Mouse (Mus musculus) gastrocnemius, adult 8-10 months (tissue): ENCODE results near the gene Olfr808. TPM values are rescaled to one million over a fixed set of nuclear protein-coding genes. Genes with fewer than 3 reads are reported as not detected.

Source experiments
- DNase-seq, 2 experiments: peaks; one replicate each; pipeline ENCODE4 v3.0.0; 2022; ENCODE audit warnings: low spot score in 2 of 2
- microRNA-seq: library from miRNA; unstranded; fragments of <30 nt; microRNA quantifications from one replicate; pipeline ENCODE4 v1.2.0, GENCODE M21; 2022
- total RNA-seq, 4 experiments: library from RNA; stranded (reverse); gene quantifications; 2 replicates each; pipeline ENCODE4 v1.2.4; 2022

Olfr808 gene
- total RNA-seq, result not detected

DNA sequence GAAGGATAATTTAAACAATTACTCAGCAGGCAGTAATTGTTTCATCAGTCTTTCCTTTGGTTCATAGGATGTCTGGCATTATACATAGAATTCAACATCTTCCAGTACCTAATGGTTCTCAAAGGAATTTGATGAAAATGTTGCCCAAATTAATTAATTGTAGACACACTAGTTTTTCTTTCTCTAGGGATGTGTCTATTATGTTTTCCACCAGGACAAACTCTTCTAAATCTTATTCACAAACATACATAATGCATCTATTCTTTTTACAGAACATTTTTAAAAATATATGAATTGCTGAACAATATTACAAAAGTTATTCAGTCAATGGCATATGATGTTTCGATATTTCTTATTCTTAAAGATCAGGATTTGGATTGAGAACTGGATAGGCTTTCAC, at the start of gene Olfr808:
Gene Olfr808, plus strand, starts transcription at position 301 of the 400 bp plus-strand sequence.
- no peak for DNase-seq

DNA sequence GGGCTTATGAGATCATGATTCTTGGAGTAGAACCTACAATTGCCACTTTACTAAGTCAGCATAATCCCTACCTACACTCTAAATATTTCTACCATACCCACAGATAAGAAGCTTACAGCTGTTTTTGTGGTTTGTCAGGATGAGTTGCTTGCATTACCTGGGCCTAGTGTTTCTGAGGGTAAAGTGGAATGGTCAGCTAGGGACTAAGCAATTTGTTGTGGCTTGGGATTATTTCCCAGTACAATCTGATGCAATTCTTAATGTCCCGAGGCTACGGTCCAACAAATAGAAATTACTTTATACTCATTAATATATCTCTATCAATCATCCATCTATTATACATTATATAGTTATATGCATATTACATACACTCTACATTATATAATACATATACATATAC, 36.0 kb upstream of the Olfr808 start, which contains the start of gene Olfr805:
Gene Olfr805, minus strand, starts transcription at position 101 of the 400 bp plus-strand sequence.
- DNase-seq, result no peak

DNA sequence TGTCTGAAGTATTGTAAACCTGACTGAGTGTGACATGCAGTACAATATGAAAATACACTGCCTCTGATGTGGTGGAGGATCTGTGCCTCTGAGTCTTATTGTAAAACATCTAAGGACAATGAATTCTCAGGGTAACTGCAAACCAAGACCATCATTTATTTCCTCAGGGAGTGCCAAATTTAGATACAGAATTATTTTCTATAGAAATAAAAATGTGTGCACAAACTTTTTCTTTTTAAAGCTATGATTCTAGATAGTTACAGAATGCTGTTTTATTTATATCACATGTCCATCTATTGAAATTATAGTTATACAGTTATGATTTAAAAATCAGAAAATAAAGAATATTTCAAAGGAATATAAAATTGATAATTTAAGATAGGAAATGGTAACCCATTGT, 23.5 kb upstream of the Olfr808 start, which contains the start of gene Olfr806:
Gene Olfr806, minus strand, starts transcription at position 101 of the 400 bp plus-strand sequence.
- DNase-seq, result no peak

DNA sequence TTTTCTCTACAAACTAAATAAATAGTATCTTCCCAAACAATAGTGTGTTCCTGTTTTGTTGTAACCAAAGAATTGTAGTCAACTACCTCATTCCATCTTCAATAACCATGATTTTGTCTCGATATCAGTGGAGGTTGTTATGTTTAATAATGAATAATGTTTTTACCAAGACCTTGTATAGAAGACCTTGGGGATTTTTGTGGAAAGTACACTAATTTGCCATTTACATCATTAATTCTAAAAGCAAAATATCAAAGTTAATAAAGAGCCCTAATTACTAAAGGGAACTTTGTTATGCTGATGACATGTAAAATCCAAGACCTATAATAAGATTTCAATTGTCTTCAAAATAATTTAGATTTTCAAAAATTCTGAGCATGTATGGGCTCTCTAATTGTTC, 7.6 kb upstream of the Olfr808 start, which contains the start of gene Olfr807:
Gene Olfr807, minus strand, starts transcription at position 101 of the 400 bp plus-strand sequence.
- no peak for DNase-seq

DNA sequence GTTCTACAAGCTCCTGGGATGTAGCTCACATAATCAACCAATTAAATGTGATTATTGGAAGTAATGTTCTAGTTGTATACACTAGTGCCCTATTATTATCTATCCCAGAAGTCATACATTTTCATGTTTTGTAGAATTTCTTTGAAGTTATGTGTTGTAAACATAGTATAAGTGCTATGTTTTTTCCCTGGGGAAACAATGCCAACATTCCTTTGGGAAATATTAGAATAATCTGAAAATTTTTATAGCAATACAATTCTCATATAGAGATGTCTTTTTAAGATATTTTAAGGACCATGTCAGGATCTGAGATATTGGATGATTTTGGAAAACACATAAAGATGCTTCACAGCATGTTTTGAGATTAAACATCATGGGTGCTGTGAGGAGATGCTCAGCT, 9.1 kb downstream of the Olfr808 start, which contains the start of gene Olfr809:
Gene Olfr809, plus strand, starts transcription at position 301 of the 400 bp plus-strand sequence.
- no peak for DNase-seq

DNA sequence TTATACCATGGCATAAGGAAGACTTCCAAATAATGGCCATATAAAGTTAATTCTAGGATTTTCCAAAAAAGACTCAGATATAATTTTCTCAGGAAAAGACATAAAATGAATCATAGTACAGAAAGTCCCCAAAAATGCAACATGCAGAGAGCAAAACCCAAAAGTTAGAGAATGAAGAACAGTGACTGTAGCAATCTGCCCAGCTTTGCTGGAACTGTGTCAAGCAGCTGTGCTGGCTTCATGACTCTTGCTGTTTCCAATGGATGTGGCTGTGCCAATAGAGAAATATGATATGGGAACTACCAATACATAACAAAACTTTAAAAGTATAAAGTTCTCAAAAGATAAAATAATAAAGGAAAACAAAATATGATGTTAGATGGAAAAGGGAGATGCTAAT, 12.8 kb downstream of the Olfr808 start:
- DNase-seq, result no peak

DNA sequence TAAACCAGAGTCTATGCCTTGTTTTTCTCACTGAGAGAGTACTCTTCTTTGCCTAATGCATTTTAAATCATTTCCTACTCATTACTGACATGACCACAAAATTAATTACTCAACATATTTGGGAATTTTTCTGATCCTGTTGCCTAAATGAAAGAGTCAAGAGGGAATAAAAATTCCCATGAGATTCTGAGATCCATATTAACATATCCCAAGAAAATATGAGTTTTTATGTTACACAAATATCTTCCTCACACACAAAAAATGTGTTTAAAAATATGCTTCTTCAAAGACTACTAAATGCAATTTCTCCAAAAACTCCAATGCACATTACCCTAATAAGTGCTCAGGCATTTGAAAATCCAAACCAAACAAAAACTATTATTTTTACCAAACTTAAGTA, 29.5 kb downstream of the Olfr808 start, which contains the start of gene Olfr810:
Gene Olfr810, minus strand, starts transcription at position 101 of the 400 bp plus-strand sequence.
- DNase-seq, result no peak

DNA sequence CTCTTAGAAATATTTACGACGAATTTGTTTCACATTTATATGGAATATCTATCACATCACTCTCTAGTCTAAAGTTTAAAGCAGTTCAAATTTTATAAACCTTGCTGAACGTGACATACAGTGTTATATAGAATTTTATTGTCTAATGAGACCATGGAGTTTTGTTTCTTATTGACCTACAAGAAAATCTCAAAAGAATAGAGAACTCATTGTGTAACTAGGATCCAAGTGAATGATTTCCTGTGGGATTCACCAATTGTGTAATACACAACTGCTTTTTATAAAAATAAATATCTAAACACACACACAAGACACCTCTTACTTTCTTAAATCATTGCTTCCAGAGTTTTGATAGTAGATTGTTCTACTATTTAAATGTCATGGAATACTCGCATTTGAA, 39.0 kb downstream of the Olfr808 start, which contains the start of gene Olfr811:
Gene Olfr811, minus strand, starts transcription at position 101 of the 400 bp plus-strand sequence.
- DNase-seq, result no peak

Small RNA genes within 50 kb of the gene (microRNA-seq; reads per million reads assigned to microRNA genes)
- gene Gm24485, result not detected

Other genes with a start within 250 kb of the Olfr808 start
- gene Olfr791, start 243.7 kb upstream of the Olfr808 start, total RNA-seq, result not detected
- gene Olfr792, start 226.3 kb upstream of the Olfr808 start, total RNA-seq, result not detected
- gene Olfr794, start 197.8 kb upstream of the Olfr808 start, total RNA-seq, result not detected
- gene Olfr796, start 152.9 kb upstream of the Olfr808 start, total RNA-seq, result not detected
- gene Olfr798, start 137.5 kb upstream of the Olfr808 start, total RNA-seq, result not detected
- not detected for gene Olfr799, start 128.0 kb upstream of the Olfr808 start, total RNA-seq
- not detected for gene Olfr800, start 107.8 kb upstream of the Olfr808 start, total RNA-seq
- not detected for gene Olfr801, start 91.6 kb upstream of the Olfr808 start, total RNA-seq
- not detected for gene Olfr802, start 77.3 kb upstream of the Olfr808 start, total RNA-seq
- gene Olfr803, start 71.2 kb upstream of the Olfr808 start, total RNA-seq, result not detected
- gene Olfr804, start 62.3 kb upstream of the Olfr808 start, total RNA-seq, result not detected
- gene Olfr805, start 36.1 kb upstream of the Olfr808 start, total RNA-seq, result not detected
- not detected for gene Olfr806, start 23.6 kb upstream of the Olfr808 start, total RNA-seq
- gene Olfr807, start 7.7 kb upstream of the Olfr808 start, total RNA-seq, result not detected
- not detected for gene Olfr809, start 9.2 kb downstream of the Olfr808 start, total RNA-seq
- not detected for gene Olfr810, start 29.4 kb downstream of the Olfr808 start, total RNA-seq
- not detected for gene Olfr811, start 38.9 kb downstream of the Olfr808 start, total RNA-seq
- not detected for gene Olfr812, start 80.6 kb downstream of the Olfr808 start, total RNA-seq
- gene Olfr813, start 89.9 kb downstream of the Olfr808 start, total RNA-seq, result not detected
- not detected for gene Olfr814, start 114.4 kb downstream of the Olfr808 start, total RNA-seq
- gene Olfr815, start 140.4 kb downstream of the Olfr808 start, total RNA-seq, result not detected
- gene Olfr816, start 150.1 kb downstream of the Olfr808 start, total RNA-seq, result not detected
- gene Olfr818, start 183.6 kb downstream of the Olfr808 start, total RNA-seq, result not detected
- gene Olfr819, start 201.8 kb downstream of the Olfr808 start, total RNA-seq, result not detected
- gene Olfr247, start 210.7 kb downstream of the Olfr808 start, total RNA-seq, result not detected
- not detected for gene Gm10310, start 219.6 kb downstream of the Olfr808 start, total RNA-seq
- not detected for gene Olfr820, start 247.1 kb downstream of the Olfr808 start, total RNA-seq